Mouse (Mus musculus) forebrain, embryonic 11.5 days (tissue): ENCODE measurements around the gene Strc. TPM values are rescaled to one million over a fixed set of nuclear protein-coding genes. Genes with fewer than 3 reads are reported as not detected.

Source experiments
- polyA plus RNA-seq: library from polyadenylated mRNA; unstranded; fragments of >200 nt; fragmentation: Nextera tagmentation; extraction: Ambion mirVana; gene quantifications from 2 replicates; pipeline ENCODE4 v1.2.1, GENCODE M21; 2014

Strc gene
- polyA plus RNA-seq, 1 experiment from 2014 or later, result not detected

Other genes starting within 250 kb of the Strc start
- 28.7 and 33.2 TPM in 2 replicates for gene Adal, start 246.7 kb downstream of the Strc start, polyA plus RNA-seq
- 20.2 and 23.3 TPM in 2 replicates for gene Lcmt2, start 246.5 kb downstream of the Strc start, polyA plus RNA-seq
- gene Tubgcp4, start 216.5 kb downstream of the Strc start, polyA plus RNA-seq, result 84.5 and 84.8 TPM in 2 replicates
- 15.4 and 15.6 TPM in 2 replicates for gene Zscan29, start 216.0 kb downstream of the Strc start, polyA plus RNA-seq
- 152 and 169 TPM in 2 replicates for gene Trp53bp1, start 115.8 kb downstream of the Strc start, polyA plus RNA-seq
- gene Map1a, start 97.6 kb downstream of the Strc start, polyA plus RNA-seq, result 16.2 and 18.1 TPM in 2 replicates
- gene Ppip5k1, start 31.8 kb downstream of the Strc start, polyA plus RNA-seq, result 10.7 and 11.7 TPM in 2 replicates
- gene Ckmt1, start 29.5 kb downstream of the Strc start, polyA plus RNA-seq, result 3.0 and 3.6 TPM in 2 replicates
- 407 and 435 TPM in 2 replicates for gene Pdia3, start 26.6 kb upstream of the Strc start, polyA plus RNA-seq
- gene Catsper2, start 26.6 kb upstream of the Strc start, polyA plus RNA-seq, result 2.2 and 2.4 TPM in 2 replicates
- 2.7 and 3.2 TPM in 2 replicates for gene Ell3, start 57.1 kb upstream of the Strc start, polyA plus RNA-seq
- 431 and 446 TPM in 2 replicates for gene Serf2, start 62.0 kb upstream of the Strc start, polyA plus RNA-seq
- gene Hypk, start 66.1 kb upstream of the Strc start, polyA plus RNA-seq, result 106 and 123 TPM in 2 replicates
- 0.49 and 1.1 TPM in 2 replicates for gene Serinc4, start 69.6 kb upstream of the Strc start, polyA plus RNA-seq
- 62.6 and 64.1 TPM in 2 replicates for gene Mfap1b, start 86.9 kb upstream of the Strc start, polyA plus RNA-seq
- gene Mfap1a, start 119.5 kb upstream of the Strc start, polyA plus RNA-seq, result 30.3 and 33.7 TPM in 2 replicates
- gene Wdr76, start 119.6 kb upstream of the Strc start, polyA plus RNA-seq, result 16.5 and 18.7 TPM in 2 replicates